Mouse (Mus musculus) neural tube, embryonic 10.5 days (tissue): ENCODE measurements around the gene Ptpa.

Experiments used
- DNase-seq: peaks from one replicate; pipeline ENCODE4 v3.0.0-alpha.2; 2017; ENCODE audit warnings: low spot score; ENCODE audit errors: extremely low spot score

Ptpa gene

DNA sequence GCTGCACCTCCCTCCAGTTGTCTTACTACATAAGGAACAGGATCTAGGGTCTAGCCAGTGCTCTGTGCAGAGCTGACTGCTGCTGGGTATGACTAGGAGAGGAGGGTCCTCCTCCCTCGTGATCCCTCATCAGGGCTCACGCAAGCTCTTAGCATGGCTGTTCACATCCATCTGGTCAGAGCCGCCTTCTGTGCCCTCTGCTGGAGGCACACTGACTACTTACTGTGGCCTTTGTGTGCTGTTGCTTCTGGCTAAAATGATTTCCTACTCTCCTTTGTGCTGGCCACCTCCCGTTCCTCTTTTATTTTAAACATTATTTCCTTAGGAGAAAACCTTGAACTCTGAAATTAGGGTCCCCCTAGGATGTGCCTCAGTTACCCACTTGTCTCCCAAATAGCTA, 21.0 kb downstream of the Ptpa start:
- no peak for DNase-seq

DNA sequence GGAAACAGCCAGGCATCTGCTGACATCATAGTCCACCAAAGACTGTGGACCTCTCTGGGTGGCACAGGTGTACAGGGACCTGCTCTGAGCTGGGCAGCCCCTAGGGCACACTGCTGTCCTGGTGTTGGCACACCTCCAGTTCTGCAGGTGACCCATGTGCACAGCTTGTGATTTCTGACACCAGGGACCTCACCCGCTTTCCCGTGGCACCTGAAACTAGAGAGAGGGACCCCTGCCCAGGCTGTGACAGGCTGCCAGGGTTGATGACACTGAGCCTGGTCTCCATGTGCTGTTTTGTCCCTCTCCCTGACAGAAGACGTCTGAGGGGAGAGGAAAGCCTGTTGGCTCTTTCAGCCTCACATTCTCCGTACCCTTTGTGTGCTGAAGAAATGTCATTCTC, 22.0 kb downstream of the Ptpa start:
- no peak for DNase-seq

GRCm38 (mm10) chr2:30439631-30440030, 23.8 kb downstream of the Ptpa start:
- DNase-seq = no peak

- DNase-seq = no peak
These were observed 24.4 kb downstream of the Ptpa start for GRCm38 (mm10) chr2:30440211-30440700.

DNA sequence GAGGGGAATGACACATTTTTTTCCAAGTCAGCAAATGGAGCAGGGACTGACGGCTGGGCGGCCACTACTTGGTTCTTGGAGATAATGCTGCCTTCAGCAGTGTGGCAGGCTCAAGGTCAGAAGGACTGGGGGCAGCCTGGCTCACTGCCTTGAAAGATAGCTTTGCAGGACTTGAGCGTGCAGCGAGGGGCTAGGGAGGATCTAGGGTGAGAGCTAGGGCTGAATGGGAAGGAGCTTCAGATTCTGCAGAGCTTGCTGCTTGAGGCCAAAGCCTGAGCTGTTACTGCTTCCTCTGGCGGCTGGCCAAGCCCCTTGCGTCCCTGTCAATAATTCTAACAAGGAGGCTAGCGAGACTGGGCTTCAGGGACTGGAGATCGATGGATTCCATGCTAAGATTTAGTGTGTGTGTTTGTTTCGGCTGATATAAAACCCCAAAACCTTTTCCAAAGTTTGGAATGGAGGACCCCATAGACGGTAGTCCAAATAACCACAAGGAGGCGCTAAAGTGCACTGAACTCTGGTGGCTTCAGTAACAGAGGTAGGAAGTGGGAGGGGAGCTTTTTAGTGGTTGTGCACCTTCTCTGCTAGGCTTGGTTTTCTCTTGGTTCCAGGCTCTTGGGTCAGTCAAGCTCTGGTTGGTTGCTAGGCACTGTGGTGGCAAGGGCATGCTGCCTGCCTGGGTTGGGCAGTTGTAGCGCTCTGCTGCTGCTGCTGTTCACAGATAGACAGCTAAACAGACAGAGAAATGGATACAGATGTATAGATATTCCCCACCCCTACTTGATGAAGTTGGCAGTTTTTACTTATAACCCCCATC, 25.1 kb downstream of the Ptpa start:
- DNase-seq = peak; percentile 62

GRCm38 (mm10) chr2:30441518-30442497, 26.0 kb downstream of the Ptpa start:
- DNase-seq = peak; percentile 85

GRCm38 (mm10) chr2:30442498-30442890, 26.7 kb downstream of the Ptpa start:
- DNase-seq = no peak

DNA sequence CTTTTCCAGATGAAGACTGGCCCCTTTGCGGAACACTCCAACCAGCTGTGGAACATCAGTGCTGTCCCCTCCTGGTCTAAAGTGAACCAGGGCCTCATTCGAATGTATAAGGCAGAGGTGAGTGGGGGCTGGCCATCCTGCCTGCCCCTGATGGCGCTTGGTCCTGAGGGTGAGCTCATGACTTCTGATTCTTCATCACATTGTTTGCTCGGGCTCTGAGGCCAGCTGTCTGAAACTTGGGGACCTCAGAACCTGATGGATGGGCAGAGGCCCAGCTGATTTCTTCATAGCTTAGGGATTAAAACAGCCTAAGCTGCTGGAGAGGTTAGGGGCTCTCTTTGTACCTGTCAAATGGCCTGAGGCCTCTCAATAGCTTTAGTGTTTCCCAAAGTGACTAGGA, 27.4 kb downstream of the Ptpa start:
- no peak for DNase-seq

DNA sequence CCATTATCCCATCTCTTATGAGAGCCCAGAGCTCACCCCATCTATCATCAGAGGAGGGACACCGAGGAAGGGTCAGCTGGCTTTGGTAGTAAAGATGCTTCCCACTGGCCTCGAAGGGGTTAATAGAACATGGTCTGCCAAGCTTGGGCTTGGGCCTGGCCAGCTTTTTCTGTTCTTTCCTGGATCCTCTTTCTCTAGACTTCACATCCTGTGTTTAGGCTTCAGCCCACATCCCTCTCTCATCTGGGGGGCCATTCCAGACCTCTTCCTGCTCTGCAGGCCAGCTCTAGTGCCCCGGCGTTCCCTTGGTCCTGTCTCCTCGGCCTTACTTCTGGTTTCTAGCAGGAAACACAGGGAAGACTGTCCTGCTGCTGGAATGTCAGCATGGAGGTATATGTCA, 28.2 kb downstream of the Ptpa start:
- DNase-seq = no peak

DNA sequence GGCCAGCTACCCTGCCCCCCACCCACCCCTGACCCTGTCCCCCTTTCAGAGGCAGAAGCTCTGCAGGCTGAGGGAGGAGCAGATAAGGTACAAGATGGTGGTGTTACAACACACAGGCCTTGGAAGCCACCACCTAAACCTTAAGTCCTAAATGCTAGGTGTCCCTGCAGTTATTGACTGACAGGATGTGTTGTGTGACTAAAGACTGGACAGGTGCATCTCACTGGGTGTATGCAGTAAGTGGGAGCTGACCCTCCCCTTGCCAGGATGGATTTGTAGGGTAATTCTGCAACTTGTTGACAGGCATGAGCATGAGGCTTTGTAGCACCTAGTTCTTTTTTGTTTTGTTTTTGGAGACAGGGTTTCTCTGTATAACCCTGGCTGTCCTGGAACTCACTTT, 28.6 kb downstream of the Ptpa start:
- DNase-seq = no peak

DNA sequence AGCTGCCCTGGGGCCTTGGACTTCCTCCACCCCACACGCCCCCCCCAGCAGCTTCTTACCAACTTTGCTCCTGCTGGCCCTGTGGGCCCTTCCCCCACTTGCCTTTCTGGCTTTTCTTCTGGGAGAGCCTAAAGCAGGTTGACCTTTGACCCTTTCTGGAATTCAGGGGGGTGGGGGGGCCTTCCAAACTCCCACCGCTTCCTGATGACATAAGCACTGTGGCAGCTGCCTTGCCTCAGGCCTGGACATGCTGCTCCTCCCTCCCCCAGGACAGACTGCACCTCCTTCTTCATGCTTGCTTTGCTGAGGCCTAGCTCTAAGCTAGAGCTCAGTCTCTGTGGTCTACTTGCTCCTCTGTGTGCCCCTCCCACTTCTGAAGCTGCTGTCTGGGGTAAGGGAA, 29.5 kb downstream of the Ptpa start:
- peak; percentile 73 for DNase-seq

DNA sequence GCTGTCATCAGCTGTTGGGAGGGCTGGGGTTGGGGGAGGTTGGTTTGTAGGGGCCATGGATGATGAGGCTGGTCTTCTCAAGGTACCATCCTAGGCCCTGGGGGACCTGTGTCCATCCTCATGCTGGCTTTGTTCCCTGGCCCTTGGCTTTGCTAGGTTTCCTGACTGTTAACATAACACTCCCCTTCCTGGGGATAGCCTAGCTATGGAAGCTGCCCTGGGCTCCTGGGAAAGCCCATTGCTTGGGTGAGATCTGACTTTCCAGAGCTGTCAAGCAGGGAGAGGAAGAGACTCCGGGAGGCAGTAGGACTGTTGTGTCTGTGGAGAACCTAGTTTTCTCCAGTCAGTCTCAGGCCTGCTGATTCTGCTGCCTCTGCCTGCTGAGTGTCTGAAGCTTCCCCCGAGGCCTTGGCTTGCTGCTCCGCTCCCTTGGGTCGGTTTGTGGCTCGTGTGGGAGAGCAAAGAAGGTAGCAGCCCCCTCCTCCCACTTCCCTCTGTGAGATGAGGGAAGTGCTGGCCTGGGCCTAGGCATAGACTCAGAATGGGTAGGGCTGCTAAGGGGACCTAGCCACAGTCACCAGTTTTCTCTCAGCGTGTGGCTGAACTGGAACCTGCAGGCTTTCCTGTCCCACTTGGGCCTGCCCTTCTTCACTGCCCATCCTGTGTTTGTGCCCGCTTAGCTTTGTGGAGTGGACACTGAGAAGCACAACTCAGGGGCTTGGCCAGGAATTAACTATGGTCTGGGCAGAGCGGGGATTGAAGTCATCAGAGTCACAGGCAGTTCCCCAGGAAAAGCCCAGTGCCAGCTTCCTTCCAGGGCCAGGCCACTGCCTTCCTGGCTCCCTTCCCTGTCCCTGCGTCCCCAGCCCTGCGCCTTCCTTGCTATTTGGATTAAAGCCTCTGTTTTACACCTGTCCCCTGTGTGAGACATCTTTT, 31.3 kb downstream of the Ptpa start:
- no peak for DNase-seq

DNA sequence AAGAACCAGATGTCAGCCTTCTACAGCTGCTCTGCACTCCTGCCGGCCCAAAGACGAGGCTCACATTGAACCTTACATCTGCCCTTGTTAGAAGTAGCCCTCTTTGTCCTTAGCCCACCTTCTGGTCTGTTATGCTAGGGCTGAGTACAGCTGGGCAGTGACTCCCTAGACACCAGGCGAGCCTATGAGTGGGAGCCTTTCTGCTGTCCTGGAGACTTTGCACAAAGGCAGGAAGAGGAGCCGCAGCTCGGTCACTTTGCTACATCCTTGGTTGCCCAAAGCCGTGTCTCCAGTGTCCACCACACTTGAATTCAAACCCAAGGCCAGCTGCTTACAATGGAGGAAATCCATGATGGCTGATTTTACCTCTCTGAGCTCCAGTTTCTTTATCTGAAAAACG, 32.5 kb downstream of the Ptpa start:
- DNase-seq = no peak

- DNase-seq = no peak
These were observed 34.7 kb downstream of the Ptpa start for GRCm38 (mm10) chr2:30450530-30450929.

DNA sequence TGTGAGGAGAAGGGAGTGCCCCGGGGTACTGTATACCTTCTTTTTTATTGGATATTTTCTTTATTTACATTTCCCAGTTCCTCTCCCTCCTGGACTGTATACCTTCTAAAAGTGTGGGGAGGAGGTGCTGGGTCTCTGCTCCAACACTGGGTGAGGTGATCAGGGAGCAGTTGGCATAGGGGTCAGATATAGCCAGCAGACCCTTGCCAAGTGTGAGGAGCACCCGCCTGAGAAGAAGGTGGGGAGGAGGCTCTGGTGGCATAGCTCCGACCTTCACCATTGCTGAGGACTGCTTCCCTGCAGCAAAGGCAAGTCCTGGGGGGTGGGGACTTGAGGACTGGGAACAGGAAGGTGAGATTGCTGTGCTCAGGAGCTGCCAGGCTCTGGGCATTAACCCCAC, 35.7 kb downstream of the Ptpa start:
- no peak for DNase-seq

- no peak for DNase-seq
These were observed 37.7 kb downstream of the Ptpa start for GRCm38 (mm10) chr2:30453570-30453969.

DNA sequence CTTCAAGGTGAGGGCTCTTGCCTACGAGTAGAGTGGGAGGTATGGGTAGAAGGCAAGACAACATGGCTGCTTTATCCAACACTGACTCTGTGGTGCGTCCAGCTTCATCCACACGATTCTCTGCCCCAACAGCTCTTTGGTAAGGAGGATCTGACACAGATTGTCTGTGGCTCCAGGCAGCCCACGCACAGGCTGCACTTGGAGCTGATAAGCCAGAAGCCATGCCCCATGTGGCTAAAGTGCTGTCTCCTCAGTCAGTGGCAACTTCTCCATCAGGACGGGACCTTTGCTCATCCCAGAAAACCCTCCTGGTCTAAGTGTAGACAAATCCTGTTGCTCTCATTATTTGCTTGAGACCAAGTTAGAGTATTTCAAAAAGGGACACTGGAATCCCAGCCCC, 38.7 kb downstream of the Ptpa start:
- no peak for DNase-seq

- no peak for DNase-seq
These were observed 40.5 kb downstream of the Ptpa start for GRCm38 (mm10) chr2:30456104-30456980.

DNA sequence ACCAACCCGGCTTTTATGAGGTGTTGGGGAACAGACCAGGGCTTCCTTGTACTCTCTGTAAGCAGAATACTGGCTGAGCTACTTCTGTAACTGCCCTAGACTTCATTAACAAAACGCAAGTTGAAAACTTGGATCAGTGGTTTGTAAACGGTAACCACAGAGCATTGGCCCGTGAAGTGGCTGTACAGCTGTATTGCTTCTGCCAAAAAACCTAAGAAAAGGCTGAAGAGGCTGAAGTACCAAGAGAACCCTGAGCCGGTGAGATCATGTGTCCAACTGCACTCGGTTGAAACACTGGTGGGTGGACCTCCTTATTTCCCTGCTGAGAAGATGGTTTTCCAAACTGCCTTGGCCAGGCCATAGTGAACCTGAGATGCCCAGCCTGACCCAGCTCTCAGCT, 42.5 kb downstream of the Ptpa start:
- DNase-seq = no peak

DNA sequence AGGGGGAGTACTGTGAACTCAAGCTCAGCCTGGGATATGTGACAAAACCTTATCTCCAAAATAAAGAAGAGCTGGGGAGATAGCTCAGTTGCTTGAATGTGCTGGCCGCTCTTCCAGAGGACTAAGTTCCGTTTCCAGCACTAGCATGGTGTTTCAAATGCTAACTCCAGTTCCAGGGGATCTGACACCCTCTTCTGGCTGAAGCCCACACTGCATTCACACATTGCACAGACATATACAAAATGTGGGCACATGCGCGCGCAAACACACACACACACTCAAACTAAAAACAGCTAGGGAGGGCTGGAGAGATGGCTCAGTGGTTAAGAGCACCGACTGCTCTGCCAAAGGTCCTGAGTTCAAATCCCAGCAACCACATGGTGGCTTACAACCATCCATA, 43.4 kb downstream of the Ptpa start:
- DNase-seq = no peak
